Mouse (Mus musculus) ES-Bruce4 (cell line): ENCODE measurements around the gene Rad1.
"Not testable (repeated sequence)": the region's sequence is repeated elsewhere in the genome, so short reads cannot be mapped to it uniquely, and the experiment has no call there.

Source experiments
- CTCF ChIP-seq: IDR thresholded peaks from one replicate; pipeline ENCODE4 v1.8.1; 2011; ENCODE audit warnings: low read depth, low read length
- EP300 ChIP-seq: IDR thresholded peaks from 2 replicates; pipeline ENCODE4 v1.6.1; 2011; ENCODE audit warnings: low read depth, low read length; ENCODE audit not compliant: insufficient read depth
- POLR2A ChIP-seq: IDR thresholded peaks from one replicate; pipeline ENCODE4 v1.8.1; 2011; ENCODE audit warnings: low read length; ENCODE audit not compliant: insufficient read depth

GRCm38 (mm10) chr15:10533361-10533760 is 47.5 kb downstream of the Rad1 start:
- TF ChIP-seq CTCF, POLR2A, EP300: not testable (repeated sequence)
